Mouse (Mus musculus) Muller cell, postnatal 12 days (primary cell): ENCODE measurements around the gene Irgq.
A peak's percentile ranks its signal among the peaks of the same experiment; 100 is the strongest.
"Not testable (repeated sequence)": the region's sequence is repeated elsewhere in the genome, so short reads cannot be mapped to it uniquely, and the experiment has no call there.

Source experiments
- DNase-seq: peaks from one replicate; pipeline ENCODE4 v3.0.0-alpha.2; 2015; ENCODE audit errors: inconsistent ontology term

The Irgq gene

GRCm38 (mm10) chr7:24530062-24530931, at the start of gene Irgq:
TSS of gene Irgq (plus strand) at chr7:24530689.
- DNase-seq = peak; percentile 98

- DNase-seq = no peak
Observed at GRCm38 (mm10) chr7:24480986-24481473, 49.5 kb upstream of the Irgq start.

- DNase-seq = peak; percentile 94
Observed at GRCm38 (mm10) chr7:24481474-24482207, 48.8 kb upstream of the Irgq start, which contains the start of gene Cadm4. TSS of gene Cadm4 (plus strand) at chr7:24482023.

- DNase-seq = no peak
Observed at GRCm38 (mm10) chr7:24482208-24483020, 48.1 kb upstream of the Irgq start.

GRCm38 (mm10) chr7:24483291-24483690, 47.2 kb upstream of the Irgq start:
- DNase-seq = not testable (repeated sequence)

- no peak for DNase-seq
Observed at GRCm38 (mm10) chr7:24485481-24485880, 45.0 kb upstream of the Irgq start.

- no peak for DNase-seq
Observed at GRCm38 (mm10) chr7:24486654-24487130, 43.8 kb upstream of the Irgq start.

GRCm38 (mm10) chr7:24487403-24487802, 43.1 kb upstream of the Irgq start:
- no peak for DNase-seq

GRCm38 (mm10) chr7:24488303-24488702, 42.2 kb upstream of the Irgq start:
- DNase-seq = no peak

GRCm38 (mm10) chr7:24499856-24500577, 30.5 kb upstream of the Irgq start:
- no peak for DNase-seq

- DNase-seq = no peak
Observed at GRCm38 (mm10) chr7:24500929-24501328, 29.6 kb upstream of the Irgq start.

GRCm38 (mm10) chr7:24501492-24501891, 29.0 kb upstream of the Irgq start:
- no peak for DNase-seq

GRCm38 (mm10) chr7:24504004-24504403, 26.5 kb upstream of the Irgq start:
- DNase-seq = no peak

GRCm38 (mm10) chr7:24504868-24505267, 25.6 kb upstream of the Irgq start:
- no peak for DNase-seq

- DNase-seq = no peak
Observed at GRCm38 (mm10) chr7:24505447-24506064, 24.9 kb upstream of the Irgq start.

- DNase-seq = no peak
Observed at GRCm38 (mm10) chr7:24506065-24506459, 24.4 kb upstream of the Irgq start.

- DNase-seq = no peak
Observed at GRCm38 (mm10) chr7:24506476-24506837, 24.0 kb upstream of the Irgq start.

- DNase-seq = peak; percentile 90
Observed at GRCm38 (mm10) chr7:24506838-24507725, 23.4 kb upstream of the Irgq start, which contains the start of gene Zfp428. TSS of gene Zfp428 (plus strand) at chr7:24507006.

GRCm38 (mm10) chr7:24507726-24508114, 22.8 kb upstream of the Irgq start:
- DNase-seq = no peak
